Mouse (Mus musculus): ENCODE results near the gene Psg26.
"Not testable (repeated sequence)": the region's sequence is repeated elsewhere in the genome, so short reads cannot be mapped to it uniquely, and the experiment has no call there.

The Psg26 gene

DNA sequence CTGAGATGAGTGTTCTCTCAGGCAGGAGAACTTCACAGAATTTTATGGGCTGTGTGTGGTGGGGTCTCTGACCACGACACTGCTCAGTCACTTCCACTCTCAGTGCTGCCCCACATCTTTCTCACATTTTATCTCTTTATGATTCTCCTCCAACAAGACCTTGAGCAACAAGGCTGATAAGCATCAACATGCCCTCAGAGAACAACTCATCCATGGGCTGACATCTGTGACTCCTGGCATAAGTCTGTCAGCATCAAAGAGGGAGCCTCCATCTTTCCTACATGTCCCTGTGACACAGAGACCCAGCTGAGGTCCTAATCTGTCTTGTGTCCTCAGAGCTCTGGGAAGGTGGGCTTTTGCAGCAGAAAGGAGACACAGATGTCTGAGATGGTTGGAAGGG is at the start of gene Psg26:
Gene Psg26, minus strand, starts transcription at position 101 of the 400 bp plus-strand sequence.
- no peak for DNase-seq

DNA sequence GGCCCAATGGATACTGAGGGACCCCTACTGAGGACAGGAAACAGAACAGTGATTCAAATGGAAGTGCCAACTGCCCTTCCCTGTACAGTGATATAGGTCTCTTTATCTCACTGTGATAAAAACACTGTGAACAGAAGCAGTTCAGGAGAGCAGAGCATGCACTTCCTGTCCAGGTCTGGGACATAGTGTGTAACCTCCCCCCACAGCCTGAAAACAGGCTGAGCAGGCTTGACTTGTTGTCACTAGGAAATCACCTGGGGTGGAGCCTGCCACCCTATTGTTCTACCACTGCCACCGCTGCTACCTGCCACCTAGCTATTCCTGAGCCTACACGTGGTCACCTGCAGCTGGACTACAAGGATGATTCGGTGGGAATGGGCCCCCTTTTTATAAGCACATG is 49.4 kb upstream of the Psg26 start:
- no peak for DNase-seq

DNA sequence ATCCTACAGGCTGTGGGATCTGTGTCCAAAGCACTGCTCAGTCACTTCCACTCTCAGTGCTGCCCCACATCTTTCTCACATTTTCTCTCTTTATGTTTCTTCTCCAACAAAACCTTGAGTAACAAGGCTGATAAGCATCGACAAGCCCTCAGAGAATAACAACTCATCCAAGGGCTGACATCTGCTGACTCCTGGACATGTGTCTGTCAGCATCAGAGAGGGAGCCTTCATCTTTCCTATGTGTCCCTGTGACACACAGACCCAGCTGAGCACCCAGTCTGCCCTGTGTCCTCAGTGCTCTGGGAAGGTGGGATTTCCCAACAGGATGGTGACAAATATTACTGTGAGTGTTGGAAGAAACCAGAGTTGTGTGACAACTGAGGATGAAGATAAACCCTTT is 48.2 kb upstream of the Psg26 start, which contains the start of gene Psg25:
Gene Psg25, minus strand, starts transcription at position 101 of the 400 bp plus-strand sequence.
- DNase-seq: no peak

DNA sequence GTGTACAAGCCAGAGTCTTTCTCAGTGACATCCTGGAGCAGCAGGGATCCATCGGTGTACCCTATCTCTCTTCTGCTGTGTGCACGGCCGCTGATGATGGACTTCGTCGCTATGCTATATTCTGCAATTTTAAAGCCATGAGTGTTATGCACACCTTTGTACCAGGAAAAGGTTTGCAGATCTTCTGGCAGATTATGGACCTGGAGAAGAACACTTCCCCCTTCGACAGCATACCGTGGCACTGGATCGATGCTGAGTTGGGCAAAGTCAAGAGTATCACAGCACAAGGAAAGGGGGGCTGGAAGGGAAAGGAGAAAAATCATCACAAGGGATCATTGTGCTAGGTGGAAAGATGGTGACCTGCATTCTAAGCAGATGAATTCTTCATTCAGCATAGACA is 40.7 kb upstream of the Psg26 start:
- no peak for DNase-seq

DNA sequence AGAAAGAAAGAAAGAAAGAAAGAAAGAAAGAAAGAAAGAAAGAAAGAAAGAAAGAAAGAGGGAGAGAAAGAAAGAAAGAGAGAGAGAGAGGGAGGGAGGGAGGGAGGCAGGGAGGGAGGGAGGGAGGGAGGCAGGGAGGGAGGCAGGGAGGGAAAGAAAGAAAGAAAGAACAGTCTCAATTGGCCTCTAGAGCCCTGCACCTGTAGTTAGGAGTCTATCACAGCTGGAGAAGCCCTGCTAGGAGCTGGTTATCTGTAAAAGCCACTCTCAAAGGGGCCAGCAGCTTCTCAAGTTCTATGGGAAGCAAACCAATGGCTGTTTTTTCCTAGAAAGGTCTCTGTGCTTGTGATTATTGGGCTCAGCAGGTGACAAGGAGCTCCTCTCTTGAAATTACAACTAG is 28.9 kb upstream of the Psg26 start:
- DNase-seq: not testable (repeated sequence)

DNA sequence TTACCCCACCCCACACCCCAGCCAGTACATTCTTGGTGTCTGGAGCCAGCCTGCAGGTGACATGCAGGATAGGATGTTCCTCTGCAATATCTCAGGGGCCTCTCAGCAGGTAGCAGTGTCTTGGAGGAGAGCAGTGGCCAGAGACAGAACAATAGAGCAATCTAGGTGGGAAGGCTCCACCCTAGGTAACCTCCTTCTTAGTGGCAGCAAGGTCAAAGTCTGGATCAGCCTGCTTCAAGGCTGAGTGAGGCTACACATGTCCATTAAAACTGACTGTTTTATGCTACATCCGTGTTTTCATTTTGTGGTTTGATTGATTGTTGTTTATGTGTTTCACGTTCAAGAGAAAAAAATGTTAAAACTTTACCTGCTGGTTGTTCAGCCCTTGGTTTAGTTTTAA is 28.4 kb upstream of the Psg26 start:
- not testable (repeated sequence) for DNase-seq

DNA sequence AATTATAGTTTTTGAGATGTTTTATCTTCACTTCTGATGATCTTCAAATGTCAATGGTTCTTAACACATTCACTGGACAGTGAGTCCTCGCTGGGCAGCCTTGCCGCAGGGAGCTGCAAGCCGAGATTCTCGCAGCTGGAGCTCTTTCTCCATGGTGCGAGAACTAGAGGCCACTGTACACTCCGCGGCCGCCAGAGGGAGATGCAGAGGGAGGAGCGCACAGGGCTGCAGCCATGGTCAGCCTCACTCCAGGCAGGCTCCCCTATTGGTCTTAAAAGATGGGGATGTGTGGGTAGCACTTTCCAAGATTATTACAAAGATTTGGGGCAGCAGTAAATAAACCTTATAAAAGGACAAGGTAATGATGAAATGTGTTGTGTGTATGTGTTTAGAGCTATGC is 27.5 kb upstream of the Psg26 start:
- DNase-seq: no peak

DNA sequence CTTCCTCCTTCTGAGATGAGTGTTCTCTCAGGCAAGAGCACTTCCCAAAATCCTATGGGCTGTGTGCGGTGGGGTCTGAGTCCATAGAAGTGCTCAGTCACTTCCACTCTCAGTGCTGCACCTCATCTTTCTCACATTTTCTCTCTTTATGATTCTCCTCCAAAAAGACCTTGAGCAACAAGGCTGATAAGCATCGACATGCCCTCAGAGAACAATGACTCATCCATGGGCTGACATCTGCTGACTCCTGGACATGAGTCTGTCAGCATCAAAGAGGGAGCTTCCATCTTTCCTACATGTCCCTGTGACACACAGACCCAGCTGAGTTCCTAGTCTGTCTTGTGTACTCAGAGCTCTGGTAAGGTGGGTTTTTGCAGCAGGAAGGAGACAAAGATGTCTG is 52.0 kb downstream of the Psg26 start, which contains the start of gene Psg28:
Gene Psg28, minus strand, starts transcription at position 101 of the 400 bp plus-strand sequence.
- DNase-seq: not testable (repeated sequence)

Measured in cerebellum, adult 11-12 months (tissue).